Mouse (Mus musculus): ENCODE data around the gene Ccdc28b.

DNA sequence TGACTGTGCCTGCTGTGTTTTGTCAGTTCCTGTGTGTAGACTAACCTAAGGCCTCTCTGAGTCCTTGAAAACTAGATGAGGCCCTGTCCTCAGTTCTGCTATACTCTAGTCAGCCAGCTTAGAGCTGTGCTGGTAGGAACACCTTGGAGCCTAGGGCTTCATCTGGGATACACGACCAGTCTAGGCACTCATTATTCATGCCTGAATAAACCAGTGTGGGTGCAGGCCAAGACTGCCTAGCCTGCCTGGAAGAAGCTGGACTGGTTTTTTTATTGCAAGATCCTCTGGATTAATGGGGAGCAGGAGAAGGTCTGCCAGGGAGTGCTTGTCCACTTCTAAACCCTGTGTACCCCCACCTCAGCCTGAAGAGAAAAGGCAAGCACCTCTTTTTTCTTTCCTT, 36.8 kb downstream of the Ccdc28b start:
- TF ChIP-seq CTCF (IDR thresholded peaks at IDR 0.05; ENCODE audit: insufficient read depth, low read depth, low read length) (no peak), POLR2A (IDR thresholded peaks at IDR 0.05; ENCODE audit: insufficient read depth, low read depth, low read length) (no peak)

Measured in olfactory bulb, adult 2 months (tissue).